Mouse (Mus musculus) embryonic fibroblast, embryonic 13.5 days (primary cell): ENCODE measurements around the gene Gprin1.

Experiments used
- CTCF ChIP-seq: IDR thresholded peaks from 2 replicates; pipeline ENCODE4 v1.5.1; 2011; ENCODE audit warnings: mild to moderate bottlenecking, control low read depth, low read length, moderate library complexity, borderline replicate concordance; ENCODE audit not compliant: insufficient read depth
- POLR2A ChIP-seq: IDR thresholded peaks from 2 replicates; pipeline ENCODE4 v1.6.1; 2011; ENCODE audit warnings: low read depth, mild to moderate bottlenecking, control low read depth, low read length, moderate library complexity

DNA sequence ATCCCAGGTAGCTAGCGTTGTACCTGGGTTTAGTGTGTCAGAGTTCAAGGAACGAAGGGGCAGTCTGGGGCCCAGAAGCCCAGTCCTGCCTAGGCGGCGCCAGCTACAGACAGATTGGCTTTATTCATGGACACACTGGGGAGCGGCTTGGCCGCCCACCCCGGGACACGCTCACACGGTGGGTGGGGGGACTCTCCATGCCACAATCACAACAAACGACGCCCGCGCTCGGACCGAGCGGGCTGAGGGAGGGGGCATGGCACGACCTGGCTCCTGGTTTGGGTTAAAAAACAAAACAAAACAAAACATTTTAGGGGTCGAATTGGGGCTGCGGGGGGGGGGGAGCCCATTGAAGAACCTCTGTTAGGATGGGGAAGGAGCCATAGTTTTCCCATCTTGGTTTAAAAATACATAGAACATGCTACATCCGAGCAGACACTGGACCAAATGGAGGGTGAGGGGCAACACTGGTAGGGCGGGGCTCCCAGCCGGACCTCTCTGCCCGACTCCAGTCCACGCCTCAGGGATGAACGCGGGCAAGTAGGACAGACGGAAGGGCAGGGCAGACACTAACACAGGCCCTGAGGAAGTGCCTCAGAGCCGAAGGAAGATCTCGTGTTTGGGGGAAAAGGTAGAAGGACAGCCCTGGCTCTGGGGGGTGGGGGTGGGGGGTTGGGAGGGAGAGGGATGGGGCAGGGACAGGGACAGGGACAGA is 9.2 kb upstream of the Gprin1 start:
- TF ChIP-seq CTCF, result no peak
- no peak for TF ChIP-seq POLR2A
